Mouse (Mus musculus) forebrain, embryonic 16.5 days (tissue): ENCODE results near the gene Usp22. TPM values are rescaled to one million over a fixed set of nuclear protein-coding genes. Genes with fewer than 3 reads are reported as not detected.

Source experiments
- ATAC-seq: fragments of 200-750 bp; cut with Nextera tagmentation; 2 replicates; pipeline ENCODE4 v1.8.0; 2017; ENCODE audit warnings: mild to moderate bottlenecking, moderate library complexity
- H3K27ac ChIP-seq: fragments of 300-500 bp; sonication (generic); 2 replicates; pipeline ENCODE4 v1.5.1; 2014; ENCODE audit warnings: low read length, control low read depth
- H3K27me3 ChIP-seq: fragments of 300-500 bp; sonication (generic); replicated peaks from 2 replicates; pipeline ENCODE4 v1.6.1; 2014; ENCODE audit warnings: low read length; ENCODE audit not compliant: control insufficient read depth, insufficient read depth
- H3K36me3 ChIP-seq: fragments of 300-500 bp; sonication (generic); 2 replicates; pipeline ENCODE4 v1.6.1; 2014; ENCODE audit not compliant: control insufficient read depth, insufficient read depth
- H3K4me1 ChIP-seq: fragments of 300-500 bp; sonication (generic); replicated peaks from 2 replicates; pipeline ENCODE4 v1.6.1; 2014; ENCODE audit warnings: low read length; ENCODE audit not compliant: control insufficient read depth, insufficient read depth
- H3K4me2 ChIP-seq: fragments of 300-500 bp; sonication (generic); 2 replicates; pipeline ENCODE4 v1.6.1; 2014; ENCODE audit warnings: mild to moderate bottlenecking, low read length, control low read depth
- H3K4me3 ChIP-seq: fragments of 300-500 bp; sonication (generic); replicated peaks from 2 replicates; pipeline ENCODE4 v1.5.1; 2014; ENCODE audit warnings: mild to moderate bottlenecking, low read length, control low read depth
- H3K9ac ChIP-seq: fragments of 300-500 bp; sonication (generic); replicated peaks from 2 replicates; pipeline ENCODE4 v1.6.1; 2014; ENCODE audit warnings: low read depth, low read length, control low read depth
- H3K9me3 ChIP-seq: fragments of 300-500 bp; sonication (generic); 2 replicates; pipeline ENCODE4 v1.6.1; 2016; ENCODE audit warnings: low read length; ENCODE audit not compliant: control insufficient read depth
- WGBS: fragments of 180-500 bp; shearing (Covaris S2); extraction: QIAGEN DNeasy Blood & Tissue Kit; methylation state at CpG from one replicate; pipeline ENCODE4 v1.1.7; 2014; 5-methylcytosine and 5-hydroxymethylcytosine counted together
- polyA plus RNA-seq: library from polyadenylated mRNA; unstranded; fragments of >200 nt; fragmentation: Nextera tagmentation; extraction: Ambion mirVana; gene quantifications from 2 replicates; pipeline ENCODE4 v1.2.1, GENCODE M21; 2015

Gene Usp22
- polyA plus RNA-seq, 1 experiment from 2014 or later: 479 TPM

GRCm38 (mm10) chr11:61104241-61104901 is 70.5 kb downstream of the Usp22 start:
- Histone ChIP-seq H3K9ac (no peak overlapping the region), H3K36me3 (no peaks in the 10 kb centered on the region), H3K27ac (no peak overlapping the region), H3K4me3 (no peak overlapping the region), H3K4me2 (peak overlapping the region; percentile 11; the same call in 1 of the 2 replicates), H3K9me3 (no peaks in the 10 kb centered on the region), H3K4me1 (peaks cover 7% of the 10 kb centered on the region; the same call in 1 of the 2 replicates), H3K27me3 (no peaks in the 10 kb centered on the region)
- WGBS: 15% methylated on average over 20 of the region's 20 CpGs
- peak; percentile 93 for ATAC-seq

DNA sequence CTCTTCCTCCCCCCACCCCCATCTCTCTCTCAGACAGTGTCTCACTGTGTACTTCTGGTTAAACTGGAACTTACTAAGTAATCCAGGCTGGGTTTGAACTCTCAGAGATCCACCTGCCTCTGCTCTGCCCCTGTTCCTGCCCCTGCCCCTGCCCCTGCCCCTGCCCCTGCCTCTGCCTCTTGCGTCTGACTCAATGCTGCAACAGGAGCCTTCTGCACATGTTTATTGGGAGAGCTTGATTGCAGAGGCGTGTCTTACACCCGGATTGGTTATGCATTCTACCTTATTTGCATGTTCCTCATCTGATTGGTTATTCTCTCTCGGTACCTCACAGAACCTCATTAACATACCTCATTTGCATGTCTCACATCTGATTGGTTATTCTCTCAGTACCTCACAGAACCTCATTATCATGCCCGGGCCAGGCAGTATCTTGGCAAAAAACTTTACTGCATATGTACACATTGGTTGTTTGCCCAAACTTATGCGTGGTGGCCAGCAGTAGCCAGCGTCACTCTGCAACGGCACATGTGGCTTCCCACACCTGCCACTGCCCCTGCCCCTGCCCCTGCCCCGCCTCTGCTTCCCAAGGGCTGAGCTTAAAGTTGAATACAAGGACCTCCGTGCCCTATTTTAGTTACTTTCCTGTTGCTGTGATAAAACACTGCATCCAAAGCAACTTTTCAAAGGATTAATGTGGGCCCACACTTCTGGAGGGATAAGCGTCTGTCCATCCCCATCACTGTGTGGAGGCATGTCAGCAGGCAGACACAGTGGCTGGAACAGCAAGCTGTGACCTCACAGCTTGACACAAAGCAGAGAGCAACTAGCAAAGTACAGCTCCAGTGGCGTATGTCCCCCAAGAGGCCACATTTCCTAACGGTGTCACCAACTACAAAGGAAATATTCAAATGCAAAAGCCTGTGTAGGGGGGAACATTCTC is 72.2 kb downstream of the Usp22 start:
- 49% methylated on average over 12 of the region's 13 CpGs for WGBS
- H3K27me3 ChIP-seq: no peaks in the 10 kb centered on the region
- no peak overlapping the region for H3K9ac ChIP-seq
- no peaks in the 10 kb centered on the region for H3K36me3 ChIP-seq
- no peak overlapping the region for H3K4me3 ChIP-seq
- peaks cover 7% of the 10 kb centered on the region; the same call in 1 of the 2 replicates for H3K4me1 ChIP-seq
- no peaks in the 10 kb centered on the region for H3K9me3 ChIP-seq
- no peak for ATAC-seq
- no peak overlapping the region for H3K27ac ChIP-seq
- H3K4me2 ChIP-seq: no peak overlapping the region

Other genes with a start within 250 kb of the Usp22 start
- gene Map2k3, start 243.0 kb downstream of the Usp22 start, polyA plus RNA-seq: 33.6 and 38.1 TPM in 2 replicates
- 0.92 and 1.6 TPM in 2 replicates for gene Kcnj12, start 152.5 kb downstream of the Usp22 start, polyA plus RNA-seq
- 0.57 and 1.1 TPM in 2 replicates for gene Tnfrsf13b, start 48.3 kb downstream of the Usp22 start, polyA plus RNA-seq
- 0.14 and 0.15 TPM in 2 replicates for gene Aldh3a1, start 32.5 kb upstream of the Usp22 start, polyA plus RNA-seq
- gene Aldh3a2, start 92.4 kb upstream of the Usp22 start, polyA plus RNA-seq: 29.5 and 29.8 TPM in 2 replicates
- not detected in 2 replicates for gene Slc47a2, start 167.8 kb upstream of the Usp22 start, polyA plus RNA-seq
- gene Slc47a1, start 203.3 kb upstream of the Usp22 start, polyA plus RNA-seq: 0.09 and 0.10 TPM in 2 replicates